Mouse (Mus musculus) thymus, postnatal 14 days (tissue): ENCODE results near the gene Mtmr14.

Experiments used
- DNase-seq: peaks from one replicate; pipeline ENCODE4 v3.0.0; 2021

Gene Mtmr14

DNA sequence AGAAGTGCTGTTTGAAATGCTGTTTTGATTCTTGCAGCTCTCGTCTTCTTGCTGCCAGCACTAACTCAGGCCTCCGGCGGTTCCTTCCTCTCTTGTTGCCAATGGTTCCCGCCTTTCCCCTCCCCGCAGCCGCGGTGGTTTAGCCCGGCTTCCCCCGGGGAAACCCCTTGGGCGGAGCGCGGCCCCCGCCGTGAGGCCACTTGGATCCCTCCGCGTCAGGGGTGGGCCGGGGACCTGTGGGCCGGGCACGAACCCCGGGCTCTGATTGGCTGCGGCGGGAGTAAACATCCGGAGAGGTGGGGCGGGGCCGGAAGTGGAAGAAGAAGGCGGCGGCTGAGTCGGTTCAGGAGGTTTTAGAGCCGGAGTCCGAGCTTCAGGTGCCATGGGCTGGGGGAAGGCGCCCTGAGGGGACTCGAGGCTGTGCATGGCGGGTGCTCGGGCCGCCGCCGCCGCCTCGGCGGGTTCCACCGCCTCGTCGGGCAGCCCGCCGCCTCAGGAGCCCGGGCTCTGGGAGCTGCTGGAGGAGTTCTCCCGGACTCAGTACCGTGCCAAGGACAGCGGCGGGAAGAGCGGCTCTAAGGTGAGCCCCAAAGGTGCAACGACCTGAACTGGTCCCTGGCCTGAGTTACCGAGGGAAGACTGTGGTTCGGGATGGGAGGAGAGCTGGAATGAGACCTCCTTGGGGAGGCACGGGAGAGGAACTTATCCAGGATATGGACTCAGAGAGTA lies at the start of gene Mtmr14:
TSS of gene Mtmr14 (plus strand) at position 302 of the 729 bp plus-strand sequence.
- DNase-seq: peak; percentile 100

DNA sequence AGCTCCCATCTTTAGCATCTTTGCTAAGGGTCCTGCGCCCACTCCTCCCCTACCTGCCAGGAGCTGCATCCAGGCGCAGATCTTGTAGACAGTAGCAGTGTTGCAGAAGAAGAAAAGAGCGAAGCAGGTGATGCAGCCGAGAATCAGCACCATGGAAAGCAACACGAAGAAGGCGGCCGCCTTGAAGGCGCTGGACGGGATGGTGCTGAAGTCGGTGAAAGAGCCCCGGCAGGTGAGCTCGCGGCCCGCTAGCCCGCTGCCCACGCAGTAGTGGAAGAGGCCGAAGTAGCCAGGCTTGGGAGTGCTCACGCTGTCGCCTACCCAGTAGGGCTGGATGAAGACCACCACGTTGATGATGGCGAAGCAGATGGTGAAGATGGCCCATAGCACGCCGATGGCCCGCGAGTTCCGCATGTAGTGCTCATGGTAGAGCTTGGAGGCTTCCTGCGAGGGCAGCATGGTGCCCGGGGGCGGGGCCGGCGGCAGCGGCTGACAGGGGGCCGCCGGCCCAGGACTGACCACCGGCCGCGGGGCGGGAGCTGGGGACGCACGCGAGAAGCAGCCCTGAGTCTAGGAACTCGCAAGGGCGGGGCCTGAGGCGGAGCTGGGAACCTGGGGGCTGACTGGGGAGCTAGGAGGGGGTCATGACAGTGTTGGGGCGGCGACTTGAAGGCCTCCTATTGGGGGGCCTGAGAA lies 43.7 kb upstream of the Mtmr14 start:
- DNase-seq: peak; percentile 16

DNA sequence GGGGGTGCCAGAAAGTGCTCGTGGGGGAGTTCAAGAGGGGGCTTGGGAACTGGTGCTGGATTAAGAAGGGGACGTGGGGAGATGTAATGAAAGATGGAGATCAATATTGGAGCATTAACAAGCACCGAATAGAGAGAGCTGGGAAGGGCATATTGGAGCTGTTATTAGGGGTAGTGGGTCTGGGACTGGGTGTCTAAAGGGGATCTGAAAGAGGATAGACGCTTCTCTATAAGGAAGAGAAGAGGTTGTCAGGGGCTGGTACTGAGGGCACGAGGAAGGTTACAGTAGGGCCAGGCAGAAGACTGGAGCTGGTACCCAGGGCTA lies 43.2 kb upstream of the Mtmr14 start:
- DNase-seq: no peak

DNA sequence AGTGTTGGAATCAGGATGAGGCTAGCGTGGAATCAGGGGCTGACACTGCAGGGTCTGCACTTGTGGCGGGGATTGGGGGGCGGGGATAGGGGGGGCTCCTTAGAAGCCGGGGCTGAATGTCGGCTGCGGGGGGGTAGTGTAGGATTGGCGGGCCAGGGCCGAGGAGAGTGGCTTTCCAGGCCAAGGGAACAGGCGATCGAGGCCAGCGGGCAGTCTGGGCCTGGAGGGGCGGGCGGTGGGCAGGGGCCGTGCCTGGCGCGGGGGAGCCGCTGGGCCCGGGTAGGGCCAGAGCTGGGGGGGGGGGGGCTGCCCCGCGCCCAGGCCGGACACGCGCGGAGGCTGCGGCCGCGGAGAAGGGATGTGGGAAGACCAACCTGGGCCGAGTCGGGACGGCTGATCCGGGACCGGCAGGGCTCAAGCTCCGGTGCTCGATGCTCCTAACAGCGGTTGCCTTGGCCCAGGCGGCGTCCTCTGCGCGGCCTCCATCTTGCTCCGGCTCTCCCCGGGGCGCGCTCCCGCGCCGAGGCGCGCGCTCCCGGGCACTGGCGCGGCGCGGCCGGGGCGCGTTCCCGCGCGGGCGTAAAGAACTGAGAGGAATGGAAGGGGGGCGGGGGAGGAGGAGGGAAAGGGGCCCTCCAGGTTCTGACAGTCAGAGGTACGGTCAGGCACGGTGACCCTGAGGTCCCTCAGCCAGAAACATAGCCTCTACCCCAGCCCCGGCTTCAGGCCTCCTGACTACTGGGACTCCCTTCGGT lies 42.6 kb upstream of the Mtmr14 start, which contains the start of gene Lhfpl4:
TSS of gene Lhfpl4 (minus strand) at position 544 of the 755 bp plus-strand sequence.
- no peak for DNase-seq

DNA sequence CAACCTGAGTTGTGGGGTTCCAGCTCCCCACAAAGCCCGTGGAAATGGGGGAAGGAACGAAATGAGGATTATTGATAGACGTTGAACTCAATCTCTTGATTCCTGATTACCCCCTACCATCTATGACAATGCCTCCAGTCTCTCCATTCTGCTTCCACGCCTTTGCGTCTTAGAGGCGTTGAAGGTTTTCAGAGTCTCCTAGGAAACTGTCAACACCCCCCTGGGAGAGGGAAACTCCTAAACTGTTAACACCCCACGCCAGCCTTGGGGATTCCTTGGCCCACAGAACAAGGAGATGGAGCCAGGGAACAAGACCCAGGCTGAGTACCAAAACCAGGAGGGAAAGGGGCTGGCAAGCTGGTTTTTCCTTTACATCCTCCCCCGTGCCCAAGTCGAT lies 42.0 kb upstream of the Mtmr14 start:
- DNase-seq: no peak

DNA sequence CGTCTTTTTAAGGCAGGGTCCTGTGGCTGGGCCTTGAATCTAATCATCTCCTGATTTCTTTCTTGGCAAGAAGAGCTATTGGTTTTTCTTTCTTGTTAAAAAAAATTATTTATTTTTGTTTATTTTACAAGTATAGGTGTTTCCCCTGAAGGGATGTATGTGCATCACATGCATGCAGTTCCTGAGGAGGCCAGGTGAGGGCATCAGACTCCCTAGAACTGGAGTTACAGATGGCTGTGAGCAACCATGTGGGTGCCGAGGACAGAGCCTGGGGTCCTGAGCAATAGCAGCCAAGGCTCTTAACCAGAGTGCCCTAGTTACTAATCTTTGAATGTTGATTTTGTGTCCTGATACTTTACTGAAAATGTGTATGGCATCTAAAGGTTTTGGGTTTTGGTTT lies 21.4 kb upstream of the Mtmr14 start:
- no peak for DNase-seq

DNA sequence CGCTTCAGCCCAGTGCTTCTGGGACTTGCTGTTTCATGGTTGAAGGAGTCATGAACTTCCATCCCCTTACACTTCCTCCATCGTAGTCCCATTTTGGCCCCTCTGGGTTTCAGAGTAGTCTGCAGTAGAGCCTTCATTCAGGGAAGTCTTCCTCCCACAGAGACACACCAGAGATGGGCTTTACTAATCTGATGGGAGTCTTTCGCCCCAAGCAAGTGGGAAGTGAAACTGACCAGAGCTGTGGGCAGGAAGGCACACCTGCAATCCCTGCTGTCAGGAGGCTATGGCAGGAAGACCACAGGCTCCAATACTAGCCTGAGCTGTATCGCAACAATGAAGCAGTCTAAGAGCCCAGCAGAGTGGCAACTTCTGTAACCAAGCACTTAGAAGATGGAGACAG lies 11.8 kb upstream of the Mtmr14 start:
- no peak for DNase-seq

DNA sequence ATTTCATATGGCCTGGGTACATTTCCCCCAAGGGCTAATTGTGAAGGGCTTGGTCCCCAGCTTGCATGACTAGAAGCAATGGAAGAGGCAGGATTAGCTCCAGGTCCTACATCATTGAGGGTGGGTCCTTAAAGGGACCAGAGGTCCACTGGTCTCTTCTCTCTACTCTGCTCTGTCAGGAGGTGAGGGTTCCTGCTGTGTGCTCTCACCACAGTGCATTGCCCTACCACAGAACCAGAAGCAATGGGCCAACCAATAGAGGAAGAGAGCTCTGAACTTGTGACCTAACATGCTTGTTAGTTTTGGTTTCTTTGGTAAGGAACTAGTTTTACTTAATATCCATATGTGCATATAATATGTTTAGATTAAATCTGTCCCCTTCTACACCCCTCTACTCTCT lies 10.9 kb upstream of the Mtmr14 start:
- no peak for DNase-seq

DNA sequence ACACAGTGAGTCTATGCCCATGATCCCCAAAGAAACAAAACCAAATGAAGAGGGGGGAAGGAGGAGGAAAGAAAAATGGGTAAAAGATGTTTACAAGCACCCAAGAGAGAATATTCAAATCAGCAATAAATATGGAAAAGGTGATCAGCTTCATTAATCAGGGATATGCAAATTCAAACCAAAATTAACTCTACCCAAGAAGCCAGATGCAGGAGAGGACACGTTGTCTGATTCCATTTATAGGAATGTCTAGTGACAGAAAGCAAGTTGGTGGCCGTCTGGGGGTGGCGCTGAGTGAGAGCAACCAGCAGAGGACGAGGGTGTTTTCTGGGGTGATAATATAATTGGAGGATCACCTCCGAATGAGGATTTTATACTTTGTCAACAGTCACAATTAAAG lies 2.5 kb upstream of the Mtmr14 start:
- no peak for DNase-seq

DNA sequence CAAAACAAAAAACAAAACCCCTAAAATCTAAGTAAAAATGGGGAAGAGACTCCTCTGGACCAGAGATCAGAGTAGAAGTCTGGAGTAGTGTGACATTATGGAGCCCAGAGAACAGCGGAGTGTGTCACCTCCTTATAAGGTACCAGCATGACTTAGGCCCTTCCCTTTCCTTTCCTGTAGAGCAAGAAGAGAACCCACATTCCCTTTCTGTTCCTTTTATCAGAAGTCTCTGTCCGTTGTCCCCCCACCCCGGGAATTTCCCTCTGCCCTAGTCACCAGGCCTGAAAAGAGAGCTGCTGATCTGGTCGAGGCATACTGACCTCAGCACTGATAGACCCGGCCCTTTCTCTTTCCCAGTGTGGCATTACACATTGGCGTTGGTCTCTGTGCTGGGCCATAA lies 799 bp downstream of the Mtmr14 start:
- DNase-seq: peak; percentile 15

DNA sequence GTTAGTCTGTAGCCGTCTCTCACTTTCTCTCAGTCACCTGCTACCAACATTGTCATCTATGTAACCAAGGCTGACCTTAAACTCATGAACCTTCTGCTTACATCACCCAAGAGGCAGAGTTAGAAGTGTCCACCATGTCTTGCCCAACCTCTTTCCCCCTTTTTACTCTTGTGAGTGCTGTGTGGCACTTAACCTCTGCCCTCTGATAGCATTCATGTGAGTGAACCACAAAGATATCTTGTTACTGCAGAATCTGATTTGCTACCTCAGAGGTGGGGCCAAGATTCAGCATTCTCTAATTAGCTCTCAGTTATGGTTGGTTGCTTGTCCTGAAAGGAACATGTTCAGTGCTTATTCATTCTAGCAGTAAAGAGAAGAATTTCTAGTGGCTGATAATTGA lies 5.1 kb downstream of the Mtmr14 start:
- no peak for DNase-seq

DNA sequence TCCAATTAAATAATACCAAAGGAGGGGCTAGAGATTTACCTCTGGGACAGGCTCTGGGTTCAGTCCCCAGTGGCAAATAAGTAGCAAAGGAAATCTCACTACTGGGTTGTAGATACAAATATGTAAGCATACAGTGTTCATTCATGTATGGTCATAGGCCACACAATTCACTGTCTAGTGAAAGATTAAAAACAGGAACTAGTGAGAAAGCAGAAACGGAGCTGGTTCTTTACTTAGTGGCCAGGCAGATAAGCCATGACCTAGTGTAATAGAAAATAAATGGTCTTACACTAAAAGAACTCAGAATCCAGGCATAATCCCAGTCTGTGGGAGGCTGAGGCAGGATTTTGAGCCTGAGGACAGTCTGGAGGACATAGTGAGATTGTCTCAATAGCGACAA lies 7.9 kb downstream of the Mtmr14 start:
- DNase-seq: no peak

DNA sequence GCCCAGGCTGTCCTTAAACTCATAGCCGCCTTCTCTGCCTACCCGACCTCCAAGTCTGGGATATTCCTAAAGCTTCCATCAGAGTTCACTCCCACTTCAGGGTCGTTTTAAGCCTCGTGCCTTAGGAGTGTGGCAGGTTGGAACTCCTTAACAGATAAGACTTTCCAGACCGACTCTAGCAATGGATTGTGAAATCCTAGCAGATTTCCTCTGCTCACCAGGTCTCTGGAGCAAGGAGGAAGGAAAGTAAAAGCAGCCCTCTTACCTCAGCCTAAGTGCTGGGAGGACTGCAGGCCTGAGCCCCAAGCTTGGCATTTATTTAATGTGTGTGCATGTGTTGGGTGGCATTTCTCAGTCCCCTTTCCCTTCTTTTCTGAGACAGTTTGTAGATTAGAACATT lies 13.1 kb downstream of the Mtmr14 start:
- DNase-seq: no peak

DNA sequence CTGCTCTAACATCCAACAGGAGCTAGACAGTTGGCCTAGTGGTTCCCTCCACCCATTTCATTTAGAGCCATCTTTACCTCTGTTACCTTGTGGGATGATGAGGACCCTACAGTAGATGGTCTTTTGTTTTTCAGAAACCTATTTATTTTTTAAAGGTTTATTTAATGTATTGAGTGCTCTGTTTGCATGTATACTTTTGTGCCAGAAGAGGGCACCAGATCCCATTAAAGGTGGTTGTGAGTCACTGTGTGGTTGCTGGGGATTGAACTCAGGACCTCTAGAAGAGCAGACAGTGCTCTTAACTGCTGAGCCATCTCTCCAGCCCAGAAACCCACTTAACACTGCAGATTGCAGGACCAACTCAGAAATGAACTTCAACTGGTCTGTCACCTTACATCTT lies 14.3 kb downstream of the Mtmr14 start:
- no peak for DNase-seq

DNA sequence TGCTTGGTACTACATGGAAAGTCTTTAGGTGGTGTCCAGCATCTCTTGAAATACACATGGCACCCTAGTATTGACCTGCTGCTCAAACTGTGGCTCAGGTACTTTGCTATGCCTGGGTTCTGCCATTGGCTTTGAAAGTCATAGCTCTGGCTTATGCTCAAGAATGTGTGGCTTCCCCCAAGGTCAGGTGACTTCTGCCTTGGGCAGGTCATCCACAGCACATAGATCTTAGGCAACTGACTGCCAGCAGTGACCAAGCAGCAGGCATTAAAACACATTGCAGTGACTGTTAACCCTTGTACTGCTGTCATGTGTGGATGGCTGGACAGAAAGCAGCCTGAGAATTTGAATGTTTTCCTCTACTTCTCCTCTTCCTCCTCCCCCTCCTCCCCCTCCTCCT lies 17.3 kb downstream of the Mtmr14 start:
- no peak for DNase-seq

DNA sequence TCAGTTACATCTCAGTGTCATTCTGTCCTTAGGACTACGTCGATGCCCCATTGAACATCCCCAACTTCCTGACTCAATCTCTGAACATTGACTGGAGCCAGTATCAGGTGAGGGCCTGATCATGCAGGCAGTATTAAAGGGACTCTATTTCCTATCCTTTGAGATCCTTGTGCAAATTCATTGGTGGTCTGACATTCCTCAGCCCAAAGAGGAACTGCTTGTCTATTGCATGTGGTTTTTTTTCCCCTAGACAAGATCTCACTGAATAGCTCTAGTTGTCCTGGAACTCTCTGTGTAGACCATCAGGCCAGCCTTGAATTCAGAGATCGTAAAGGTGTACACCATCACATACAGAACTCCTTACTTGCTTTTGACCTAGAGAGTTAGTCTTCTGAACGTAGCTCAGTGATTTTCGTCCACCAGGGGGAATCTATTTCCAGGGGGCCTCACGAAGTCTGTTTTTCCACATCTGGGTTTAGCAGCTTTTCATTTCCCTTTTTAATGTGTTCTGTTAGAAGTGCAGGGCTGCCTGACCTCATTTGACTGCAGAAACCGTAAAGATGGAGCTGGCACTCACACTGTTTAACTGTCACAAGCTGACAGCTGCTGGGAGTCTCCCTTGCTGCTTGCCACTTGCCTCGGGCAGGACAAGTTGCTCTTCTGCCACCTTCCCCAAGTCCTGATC lies 23.7 kb downstream of the Mtmr14 start:
- peak; percentile 23 for DNase-seq

DNA sequence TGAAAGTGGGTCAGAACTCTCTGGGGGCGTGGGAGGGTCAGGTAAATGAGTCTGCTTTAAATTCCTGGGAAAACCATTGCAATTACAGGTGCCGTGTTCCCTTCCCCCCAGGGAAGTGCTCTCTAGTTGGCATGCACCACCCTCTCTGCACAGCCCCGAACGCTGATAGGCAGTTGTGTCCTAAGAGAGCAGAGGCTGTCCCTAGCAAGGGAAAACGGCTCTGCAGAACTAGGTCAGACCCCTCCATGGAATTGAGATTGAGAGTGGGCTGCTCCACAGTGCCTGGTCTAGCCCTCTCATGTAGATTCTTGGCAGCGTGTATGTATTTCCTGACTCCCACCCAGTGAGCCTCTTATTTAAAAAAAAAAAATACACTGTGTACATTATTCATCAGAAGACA lies 25.9 kb downstream of the Mtmr14 start:
- no peak for DNase-seq

DNA sequence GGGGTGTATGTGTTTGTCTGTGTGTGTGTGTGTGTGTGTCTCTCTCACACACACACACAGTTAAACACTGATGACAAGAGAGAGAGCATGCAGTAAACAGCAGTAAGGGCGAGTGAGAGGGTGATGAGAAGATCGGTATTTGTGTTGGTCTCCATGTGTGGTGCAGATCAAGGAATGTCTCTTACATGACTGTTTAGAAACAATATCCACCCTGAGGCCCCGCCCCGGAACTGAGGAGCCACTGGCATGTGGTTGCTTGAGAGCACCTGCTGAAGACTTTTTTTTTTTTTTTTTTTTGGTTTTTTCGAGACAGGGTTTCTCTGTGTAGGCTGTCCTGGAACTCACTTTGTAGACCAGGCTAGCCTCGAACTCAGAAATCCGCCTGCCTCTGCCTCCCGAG lies 26.8 kb downstream of the Mtmr14 start:
- DNase-seq: peak; percentile 44

DNA sequence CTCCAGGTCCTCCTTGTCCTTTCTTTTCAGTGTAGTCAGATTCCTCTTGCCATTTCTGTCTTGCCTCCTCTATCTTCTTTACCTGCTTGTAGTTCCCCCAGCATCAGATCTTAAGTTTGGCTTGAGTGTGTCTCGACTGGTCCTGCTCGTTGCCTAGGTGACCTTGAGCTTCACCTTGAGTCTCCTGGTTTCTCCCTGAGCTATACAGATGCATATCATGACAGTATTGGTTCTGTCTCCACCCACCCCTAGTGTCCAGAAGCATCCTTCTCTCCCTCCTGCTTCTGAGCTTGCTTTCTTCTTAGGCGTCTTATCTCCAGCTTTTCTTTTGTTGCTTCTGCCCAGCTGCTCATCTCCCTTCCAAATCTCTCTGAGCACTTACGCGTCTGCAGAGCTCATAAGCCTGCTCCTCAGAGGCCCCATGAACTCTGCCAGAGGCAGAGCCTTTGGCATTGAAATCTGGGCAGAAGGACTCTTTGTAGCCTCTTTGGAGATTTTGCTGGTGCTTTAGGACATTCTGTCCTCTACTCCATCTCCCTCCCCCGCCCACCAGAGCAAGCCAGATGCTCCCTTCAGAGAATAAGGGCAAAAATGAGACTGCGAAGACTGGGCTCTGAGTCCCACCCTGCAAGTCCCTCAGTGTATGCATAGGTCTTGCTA lies 29.5 kb downstream of the Mtmr14 start:
- DNase-seq: no peak

DNA sequence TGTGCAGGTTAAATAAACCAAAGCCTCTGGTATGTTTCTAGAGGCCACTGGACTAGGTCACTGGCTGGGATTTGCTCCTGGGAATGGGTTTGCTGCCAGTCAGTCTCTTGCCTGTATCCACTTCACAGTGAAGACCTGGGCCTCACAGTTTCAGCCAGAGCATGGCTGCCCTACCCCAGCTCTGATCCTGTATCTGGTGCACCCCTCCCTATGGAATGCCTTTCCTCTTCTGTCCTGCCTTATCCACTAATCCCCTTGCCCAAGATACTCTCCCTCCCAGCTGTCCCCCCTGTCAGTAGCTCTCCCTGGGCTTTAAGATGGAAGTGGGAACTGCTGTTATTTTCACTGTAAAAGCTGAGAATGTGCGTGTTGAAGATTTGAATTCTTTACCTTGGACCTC lies 30.3 kb downstream of the Mtmr14 start:
- no peak for DNase-seq

DNA sequence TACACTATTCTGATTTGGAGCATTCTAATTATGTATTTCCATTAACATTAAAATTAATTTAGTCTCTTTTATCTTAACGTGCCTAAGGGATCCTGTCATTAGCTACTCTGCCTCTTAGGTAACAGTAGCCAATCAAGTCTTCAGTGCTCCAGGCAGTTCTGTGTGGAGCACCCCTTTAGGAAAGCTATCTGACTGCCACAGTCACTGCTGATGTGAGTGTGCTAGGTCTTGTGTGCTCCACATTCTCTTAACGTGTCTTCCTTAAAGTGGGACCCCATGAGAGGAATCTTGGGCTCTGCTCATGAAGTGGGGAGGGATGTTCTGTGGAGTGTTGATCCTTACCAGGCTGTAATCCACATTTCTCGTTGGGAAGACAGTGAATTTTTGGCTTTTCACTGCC lies 34.7 kb downstream of the Mtmr14 start:
- no peak for DNase-seq

DNA sequence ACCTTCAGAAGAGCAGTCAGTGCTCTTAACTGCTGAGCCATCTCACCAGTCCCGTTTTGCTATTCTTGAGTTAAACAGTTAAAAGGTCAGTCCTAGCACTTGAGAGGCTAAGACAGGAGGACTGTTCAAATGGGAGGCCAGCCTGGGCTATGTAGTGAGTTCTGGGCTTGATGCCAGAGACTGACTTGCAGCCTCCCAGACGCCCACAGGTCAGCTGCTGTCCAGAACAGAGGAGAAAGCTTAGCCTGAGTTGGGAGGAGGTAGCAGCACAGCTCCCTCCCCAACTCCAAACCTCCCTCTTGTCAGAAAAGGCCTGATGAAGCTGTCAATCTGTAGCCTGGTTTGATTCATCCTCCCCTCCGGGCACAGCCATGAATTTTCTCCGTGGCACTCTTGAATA lies 39.2 kb downstream of the Mtmr14 start:
- DNase-seq: no peak

DNA sequence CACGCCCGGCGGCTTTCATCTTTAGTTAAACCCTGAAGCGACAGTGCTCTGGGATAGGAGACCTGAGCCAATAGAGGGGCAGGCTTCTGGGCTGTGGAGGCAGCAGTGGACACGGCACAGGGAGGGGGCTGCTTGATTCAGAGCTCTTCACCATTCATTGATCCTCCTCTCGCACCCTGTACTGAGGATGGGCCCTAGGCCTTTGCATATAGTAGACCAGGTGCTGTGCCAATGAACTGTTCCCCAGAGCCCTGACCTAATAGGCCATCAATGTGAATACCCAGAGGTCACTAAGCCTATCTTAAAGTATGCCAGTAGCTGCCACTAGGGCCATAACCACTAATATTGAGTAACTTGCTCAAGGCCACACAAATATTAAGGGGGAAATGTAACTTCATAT lies 44.0 kb downstream of the Mtmr14 start:
- no peak for DNase-seq
